Mouse (Mus musculus) intestine, embryonic 14.5 days (tissue): ENCODE measurements at regions not wholly inside any gene's neighbourhood (a gene's known extent, or its start where the extent isn't known, plus 50 kb on each side); places are given as distances from the start of the nearest gene placed in this dataset.

ENCODE experiments used
- ATAC-seq: fragments of 200-750 bp; cut with Nextera tagmentation; replicated peaks from 2 replicates; pipeline ENCODE4 v1.8.0; 2017; ENCODE audit warnings: low read depth, moderate number of reproducible peaks, moderate TSS enrichment, moderate library complexity; ENCODE audit not compliant: low FRiP score, low TSS enrichment
- DNase-seq: peaks from one replicate; pipeline ENCODE4 v3.0.0-alpha.2; 2018; ENCODE audit warnings: low spot score
- H3K27ac ChIP-seq: fragments of 300-500 bp; sonication (generic); 2 replicates; pipeline ENCODE4 v1.5.1; 2014; ENCODE audit warnings: low read depth, mild to moderate bottlenecking, control low read depth
- H3K27me3 ChIP-seq: fragments of 300-500 bp; sonication (generic); replicated peaks from 2 replicates; pipeline ENCODE4 v1.6.1; 2014; ENCODE audit warnings: low read length, control low read depth; ENCODE audit not compliant: control insufficient read depth, insufficient read depth
- H3K36me3 ChIP-seq: fragments of 300-500 bp; sonication (generic); 2 replicates; pipeline ENCODE4 v1.6.1; 2014; ENCODE audit warnings: low read length, control low read depth; ENCODE audit not compliant: control insufficient read depth, insufficient read depth
- H3K4me1 ChIP-seq: fragments of 300-500 bp; sonication (generic); replicated peaks from 2 replicates; pipeline ENCODE4 v1.6.1; 2014; ENCODE audit warnings: low read length, control low read depth, mixed read lengths; ENCODE audit not compliant: control insufficient read depth, insufficient read depth
- H3K4me2 ChIP-seq: fragments of 300-500 bp; sonication (generic); 2 replicates; pipeline ENCODE4 v1.6.1; 2014; ENCODE audit warnings: low read length
- H3K4me3 ChIP-seq: fragments of 300-500 bp; sonication (generic); 2 replicates; pipeline ENCODE4 v1.5.1; 2014; ENCODE audit warnings: low read depth, low read length, control low read depth, mixed read lengths
- H3K9ac ChIP-seq: fragments of 300-500 bp; sonication (generic); 2 replicates; pipeline ENCODE4 v1.6.1; 2014; ENCODE audit warnings: mild to moderate bottlenecking, low read length
- H3K9me3 ChIP-seq: fragments of 300-500 bp; sonication (generic); 2 replicates; pipeline ENCODE4 v1.6.1; 2016; ENCODE audit warnings: low read length, control low read depth; ENCODE audit not compliant: control insufficient read depth
- WGBS: fragments of 180-500 bp; shearing (Covaris S2); extraction: QIAGEN DNeasy Blood & Tissue Kit; methylation state at CpG from one replicate; pipeline ENCODE4 v1.1.7; 2014; 5-methylcytosine and 5-hydroxymethylcytosine counted together

GRCm38 (mm10) chr9:120754151-120754550 is 174.9 kb upstream of the Ctnnb1 start:
- DNase-seq: no peak
- Histone ChIP-seq H3K27ac (no peak overlapping the region), H3K4me2 (no peak overlapping the region), H3K4me3 (no peak overlapping the region), H3K36me3 (no peaks in the 10 kb centered on the region), H3K27me3 (no peaks in the 10 kb centered on the region), H3K9me3 (no peaks in the 10 kb centered on the region; the same call in 1 of the 2 replicates), H3K9ac (no peak overlapping the region), H3K4me1 (no peaks in the 10 kb centered on the region)
- ATAC-seq: no peak

- ATAC-seq (no peak), DNase-seq (no peak)
- H3K9me3 ChIP-seq: no peaks in the 10 kb centered on the region; the same call in 1 of the 2 replicates
- no peaks in the 10 kb centered on the region for H3K27me3 ChIP-seq
- no peaks in the 10 kb centered on the region for H3K4me1 ChIP-seq
- no peak overlapping the region for H3K9ac ChIP-seq
- H3K4me3 ChIP-seq: no peak overlapping the region
- no peaks in the 10 kb centered on the region for H3K36me3 ChIP-seq
- H3K4me2 ChIP-seq: no peak overlapping the region
- H3K27ac ChIP-seq: no peak overlapping the region
- 86% methylated on average over 7 of the region's 7 CpGs for WGBS
Measured at GRCm38 (mm10) chr9:120755486-120755885, 173.5 kb upstream of the Ctnnb1 start.

- H3K27ac ChIP-seq: no peak overlapping the region
- WGBS: 71% methylated on average over 3 of the region's 3 CpGs
Measured at GRCm38 (mm10) chr9:120758003-120758402, 171.0 kb upstream of the Ctnnb1 start.

GRCm38 (mm10) chr9:120758632-120759031 is 170.4 kb upstream of the Ctnnb1 start:
- DNase-seq (no peak), ATAC-seq (no peak)
- whole genome bisulfite sequencing: 66% methylated on average over 1 of the region's 1 CpGs
- H3K4me1 ChIP-seq: peaks cover under 1% of the 10 kb centered on the region; the same call in 1 of the 2 replicates
- H3K4me2 ChIP-seq: no peak overlapping the region
- no peak overlapping the region for H3K4me3 ChIP-seq
- no peaks in the 10 kb centered on the region for H3K36me3 ChIP-seq
- H3K27ac ChIP-seq: no peak overlapping the region; the same call in 1 of the 2 replicates
- H3K27me3 ChIP-seq: no peaks in the 10 kb centered on the region
- no peaks in the 10 kb centered on the region; the same call in 1 of the 2 replicates for H3K9me3 ChIP-seq
- no peak overlapping the region for H3K9ac ChIP-seq

More at GRCm38 (mm10) chr9:120758003-120758402, 171.0 kb upstream of the Ctnnb1 start:
- no peaks in the 10 kb centered on the region for H3K4me1 ChIP-seq
- ATAC-seq: 0 out of 2 replicates have a peak, but pooled peaks have one; percentile 40
- no peak overlapping the region for H3K9ac ChIP-seq
- DNase-seq: no peak
- no peaks in the 10 kb centered on the region for H3K27me3 ChIP-seq
- no peak overlapping the region for H3K4me3 ChIP-seq
- no peaks in the 10 kb centered on the region; the same call in 1 of the 2 replicates for H3K9me3 ChIP-seq
- no peak overlapping the region for H3K4me2 ChIP-seq
- no peaks in the 10 kb centered on the region for H3K36me3 ChIP-seq

GRCm38 (mm10) chr9:120759771-120760170 is 169.2 kb upstream of the Ctnnb1 start:
- Histone ChIP-seq H3K4me1 (peaks cover 11% of the 10 kb centered on the region), H3K27me3 (no peaks in the 10 kb centered on the region), H3K9me3 (no peaks in the 10 kb centered on the region; the same call in 1 of the 2 replicates), H3K4me3 (no peak overlapping the region), H3K9ac (no peak overlapping the region), H3K36me3 (no peaks in the 10 kb centered on the region), H3K27ac (peak overlapping the region; percentile 49), H3K4me2 (no peak overlapping the region)
- DNase-seq: no peak
- 71% methylated on average over 5 of the region's 5 CpGs for WGBS
- ATAC-seq: no peak

- Histone ChIP-seq H3K9ac (no peak overlapping the region), H3K4me1 (peaks cover 15% of the 10 kb centered on the region), H3K4me2 (no peak overlapping the region), H3K27me3 (no peaks in the 10 kb centered on the region), H3K4me3 (no peak overlapping the region), H3K27ac (no peak overlapping the region), H3K36me3 (no peaks in the 10 kb centered on the region), H3K9me3 (no peaks in the 10 kb centered on the region)
- DNase-seq (no peak), ATAC-seq (no peak)
- WGBS: 70% methylated on average over 2 of the region's 2 CpGs
Measured at GRCm38 (mm10) chr9:120763802-120764201, 165.2 kb upstream of the Ctnnb1 start.

GRCm38 (mm10) chr9:120764663-120765062 is 164.4 kb upstream of the Ctnnb1 start:
- no peak for ATAC-seq
- Histone ChIP-seq H3K36me3 (no peaks in the 10 kb centered on the region), H3K4me1 (peaks cover 23% of the 10 kb centered on the region), H3K27ac (no peak overlapping the region), H3K4me2 (no peak overlapping the region), H3K27me3 (no peaks in the 10 kb centered on the region), H3K9me3 (no peaks in the 10 kb centered on the region), H3K4me3 (no peak overlapping the region), H3K9ac (no peak overlapping the region)
- no peak for DNase-seq
- 39% methylated on average over 9 of the region's 9 CpGs for WGBS

GRCm38 (mm10) chr9:120765292-120765691 is 163.7 kb upstream of the Ctnnb1 start:
- H3K4me3 ChIP-seq: no peak overlapping the region
- peaks cover 30% of the 10 kb centered on the region for H3K4me1 ChIP-seq
- H3K27ac ChIP-seq: no peak overlapping the region
- no peaks in the 10 kb centered on the region for H3K27me3 ChIP-seq
- ATAC-seq (no peak), DNase-seq (no peak)
- no peaks in the 10 kb centered on the region for H3K36me3 ChIP-seq
- no peaks in the 10 kb centered on the region for H3K9me3 ChIP-seq
- H3K4me2 ChIP-seq: no peak overlapping the region
- H3K9ac ChIP-seq: no peak overlapping the region
- 55% methylated on average over 4 of the region's 4 CpGs for WGBS

- WGBS: 64% methylated on average over 2 of the region's 2 CpGs
Measured at GRCm38 (mm10) chr9:120766881-120767280, 162.1 kb upstream of the Ctnnb1 start.

More at GRCm38 (mm10) chr9:120766881-120767280, 162.1 kb upstream of the Ctnnb1 start:
- H3K27ac ChIP-seq: no peak overlapping the region
- H3K9me3 ChIP-seq: no peaks in the 10 kb centered on the region
- DNase-seq (no peak), ATAC-seq (no peak)
- H3K36me3 ChIP-seq: no peaks in the 10 kb centered on the region
- H3K9ac ChIP-seq: no peak overlapping the region
- no peak overlapping the region for H3K4me2 ChIP-seq
- H3K4me3 ChIP-seq: no peak overlapping the region
- H3K4me1 ChIP-seq: peaks cover 41% of the 10 kb centered on the region
- no peaks in the 10 kb centered on the region for H3K27me3 ChIP-seq
